Mouse (Mus musculus) hindbrain, embryonic 12.5 days (tissue): ENCODE measurements around the gene F3. TPM values are rescaled to one million over a fixed set of nuclear protein-coding genes. Genes with fewer than 3 reads are reported as not detected.

Experiments used
- ATAC-seq: fragments of 200-750 bp; cut with Nextera tagmentation; 2 replicates; pipeline ENCODE4 v1.8.0; 2017; ENCODE audit warnings: moderate TSS enrichment; ENCODE audit not compliant: low FRiP score
- H3K27ac ChIP-seq: fragments of 300-500 bp; sonication (generic); 2 replicates; pipeline ENCODE4 v1.5.1; 2016; ENCODE audit warnings: mild to moderate bottlenecking
- H3K27me3 ChIP-seq: fragments of 300-500 bp; sonication (generic); 2 replicates; pipeline ENCODE4 v1.6.1; 2016; ENCODE audit warnings: mild to moderate bottlenecking
- H3K36me3 ChIP-seq: fragments of 300-500 bp; sonication (generic); 2 replicates; pipeline ENCODE4 v1.6.1; 2016; ENCODE audit warnings: mild to moderate bottlenecking
- H3K4me1 ChIP-seq: fragments of 300-500 bp; sonication (generic); 2 replicates; pipeline ENCODE4 v1.6.1; 2016
- H3K4me2 ChIP-seq: fragments of 300-500 bp; sonication (generic); replicated peaks from 2 replicates; pipeline ENCODE4 v1.6.1; 2016; ENCODE audit warnings: mild to moderate bottlenecking
- H3K4me3 ChIP-seq: fragments of 300-500 bp; sonication (generic); 2 replicates; pipeline ENCODE4 v1.5.1; 2016; ENCODE audit warnings: mild to moderate bottlenecking
- H3K9ac ChIP-seq: fragments of 300-500 bp; sonication (generic); 2 replicates; pipeline ENCODE4 v1.6.1; 2016; ENCODE audit warnings: mild to moderate bottlenecking, moderate library complexity
- H3K9me3 ChIP-seq: fragments of 300-500 bp; sonication (generic); replicated peaks from 2 replicates; pipeline ENCODE4 v1.6.1; 2016; ENCODE audit warnings: mild to moderate bottlenecking
- WGBS: fragments of 180-500 bp; shearing (Covaris S2); methylation state at CpG from one replicate; pipeline ENCODE4 v1.1.7; 2016; 5-methylcytosine and 5-hydroxymethylcytosine counted together
- polyA plus RNA-seq: library from polyadenylated mRNA; unstranded; fragments of >200 nt; fragmentation: Nextera tagmentation; extraction: Ambion mirVana; gene quantifications from 2 replicates; pipeline ENCODE4 v1.2.1, GENCODE M21; 2016

The F3 gene
- polyA plus RNA-seq: 6.5 and 7.6 TPM in 2 replicates

DNA sequence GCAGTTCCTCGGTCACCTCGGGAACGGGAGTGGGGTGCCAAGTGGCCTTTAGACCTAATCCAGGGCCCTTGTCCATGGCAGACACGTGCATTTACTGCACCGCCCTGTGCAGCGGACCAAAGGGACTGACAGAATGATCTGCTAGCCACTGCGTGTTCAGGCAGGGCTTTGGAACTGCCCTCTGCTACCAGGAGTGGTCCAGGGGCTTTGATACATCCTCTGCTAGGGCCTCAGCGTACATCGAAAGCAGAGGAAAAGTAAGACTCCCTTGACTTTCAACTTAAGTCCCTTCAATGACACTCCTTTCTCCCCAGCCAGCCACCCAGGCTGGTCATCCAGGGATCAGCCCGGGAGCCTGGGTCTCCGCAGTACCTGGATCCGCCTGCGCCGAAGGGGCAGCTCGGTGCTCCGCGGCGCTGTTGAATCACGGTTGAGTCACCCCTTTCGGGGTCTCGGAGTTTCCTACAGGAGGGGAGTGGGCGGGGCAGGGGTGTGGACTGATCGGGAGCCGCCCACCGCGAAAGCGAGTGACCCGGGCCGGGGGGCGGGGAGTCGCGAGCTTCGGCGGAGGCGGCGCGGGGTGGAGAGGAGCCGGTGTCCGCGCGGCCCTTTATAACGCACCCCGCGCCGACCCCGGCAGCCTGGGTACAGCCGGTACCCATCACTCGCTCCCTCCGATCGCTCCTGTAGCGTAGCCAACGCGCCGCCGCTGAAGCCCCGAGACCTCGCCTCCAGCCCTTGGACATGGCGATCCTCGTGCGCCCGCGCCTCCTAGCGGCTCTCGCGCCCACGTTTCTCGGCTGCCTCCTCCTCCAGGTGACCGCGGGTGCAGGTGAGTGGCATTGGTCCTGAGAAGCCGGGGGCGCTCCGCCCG is at the start of gene F3:
F3 (plus strand) TSS at position 567 of the 874 bp plus-strand sequence.
- H3K9ac ChIP-seq: peak within 1 kb of the TSS; percentile 67
- H3K27me3 ChIP-seq: peaks cover 31% of the 10 kb centered on the region
- WGBS: under 1% methylated on average over 73 of the region's 73 CpGs
- H3K9me3 ChIP-seq: no peaks in the 10 kb centered on the region
- H3K36me3 ChIP-seq: no peaks in the 10 kb centered on the region
- peak within 1 kb of the TSS; percentile 64 for H3K4me3 ChIP-seq
- peak within 1 kb of the TSS; percentile 67 for H3K4me2 ChIP-seq
- 0 out of 2 replicates have a peak within 1 kb of the TSS, but pooled peaks have one; percentile 40 for H3K27ac ChIP-seq
- H3K4me1 ChIP-seq: peaks cover 26% of the 10 kb centered on the region
- ATAC-seq: peak; percentile 91

DNA sequence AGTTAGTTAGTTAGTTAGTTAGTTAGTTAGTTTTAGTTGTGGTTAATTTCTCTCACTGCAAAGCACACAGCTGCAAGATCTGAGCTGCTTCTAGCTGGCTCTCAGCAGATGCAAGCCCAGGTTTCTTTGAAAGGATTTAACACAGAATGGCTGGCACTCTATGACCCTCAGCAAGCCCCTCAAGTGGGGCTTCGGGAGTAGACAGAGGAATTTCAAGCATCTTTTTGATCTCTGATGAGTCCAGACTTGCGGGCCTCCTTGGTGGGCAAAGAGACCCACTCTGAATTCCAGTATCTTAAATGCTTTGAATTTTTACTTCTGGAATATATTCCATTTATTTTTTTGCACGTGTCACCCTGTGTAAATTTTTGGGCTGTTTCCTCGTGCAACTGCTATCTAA is 44.4 kb upstream of the F3 start:
- H3K9me3 ChIP-seq: no peaks in the 10 kb centered on the region
- H3K4me1 ChIP-seq: no peaks in the 10 kb centered on the region
- no peaks in the 10 kb centered on the region for H3K36me3 ChIP-seq
- no peak overlapping the region for H3K4me3 ChIP-seq
- no peak overlapping the region for H3K4me2 ChIP-seq
- no peaks in the 10 kb centered on the region for H3K27me3 ChIP-seq
- H3K9ac ChIP-seq: no peak overlapping the region
- WGBS: 39% methylated on average over 4 of the region's 4 CpGs
- ATAC-seq: no peak
- no peak overlapping the region for H3K27ac ChIP-seq

DNA sequence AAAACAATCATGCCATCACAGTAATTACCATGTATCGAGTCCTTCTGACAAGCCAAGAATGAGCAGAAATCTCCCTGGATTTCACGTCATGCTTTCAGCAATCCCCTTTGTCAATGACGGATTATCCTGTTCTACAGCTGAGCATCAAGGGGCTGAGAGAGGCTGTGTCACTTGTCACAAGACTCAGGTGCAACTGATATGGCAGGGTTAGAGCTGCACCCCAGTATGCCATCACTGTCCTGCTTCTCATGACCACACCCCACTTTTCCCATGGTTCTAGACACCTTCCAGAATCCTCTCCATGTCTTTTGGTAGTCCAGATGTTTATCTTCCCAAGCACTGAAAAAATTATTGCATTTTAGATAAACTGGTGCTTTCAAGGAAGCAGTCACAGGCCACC is 43.9 kb upstream of the F3 start:
- no peaks in the 10 kb centered on the region for H3K9me3 ChIP-seq
- H3K27ac ChIP-seq: no peak overlapping the region
- H3K9ac ChIP-seq: no peak overlapping the region
- no peak overlapping the region for H3K4me2 ChIP-seq
- H3K4me1 ChIP-seq: no peaks in the 10 kb centered on the region
- no peaks in the 10 kb centered on the region for H3K36me3 ChIP-seq
- H3K27me3 ChIP-seq: no peaks in the 10 kb centered on the region
- 32% methylated on average over 3 of the region's 3 CpGs for WGBS
- H3K4me3 ChIP-seq: no peak overlapping the region
- ATAC-seq: no peak

DNA sequence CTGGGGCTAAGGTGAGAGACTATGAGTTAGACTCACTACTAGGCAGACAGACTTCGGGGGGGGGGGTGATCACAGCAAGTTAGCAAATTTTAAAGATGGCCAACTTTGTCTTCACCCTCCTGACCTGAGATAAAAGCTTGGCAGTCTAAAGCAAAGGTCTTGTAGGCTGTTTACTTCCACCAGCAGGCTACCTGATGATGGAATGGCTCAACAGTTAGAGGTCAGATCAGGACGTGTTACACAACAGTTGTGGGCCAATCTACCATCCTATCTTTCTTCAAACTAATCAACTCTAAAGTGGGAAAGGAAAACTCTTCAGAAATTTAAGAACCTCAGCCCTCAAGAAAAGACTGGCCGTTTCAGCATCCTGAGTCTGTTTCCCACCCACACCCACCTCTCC is 43.1 kb upstream of the F3 start:
- no peak for ATAC-seq
- WGBS: 82% methylated on average over 3 of the region's 3 CpGs
- no peak overlapping the region for H3K9ac ChIP-seq

DNA sequence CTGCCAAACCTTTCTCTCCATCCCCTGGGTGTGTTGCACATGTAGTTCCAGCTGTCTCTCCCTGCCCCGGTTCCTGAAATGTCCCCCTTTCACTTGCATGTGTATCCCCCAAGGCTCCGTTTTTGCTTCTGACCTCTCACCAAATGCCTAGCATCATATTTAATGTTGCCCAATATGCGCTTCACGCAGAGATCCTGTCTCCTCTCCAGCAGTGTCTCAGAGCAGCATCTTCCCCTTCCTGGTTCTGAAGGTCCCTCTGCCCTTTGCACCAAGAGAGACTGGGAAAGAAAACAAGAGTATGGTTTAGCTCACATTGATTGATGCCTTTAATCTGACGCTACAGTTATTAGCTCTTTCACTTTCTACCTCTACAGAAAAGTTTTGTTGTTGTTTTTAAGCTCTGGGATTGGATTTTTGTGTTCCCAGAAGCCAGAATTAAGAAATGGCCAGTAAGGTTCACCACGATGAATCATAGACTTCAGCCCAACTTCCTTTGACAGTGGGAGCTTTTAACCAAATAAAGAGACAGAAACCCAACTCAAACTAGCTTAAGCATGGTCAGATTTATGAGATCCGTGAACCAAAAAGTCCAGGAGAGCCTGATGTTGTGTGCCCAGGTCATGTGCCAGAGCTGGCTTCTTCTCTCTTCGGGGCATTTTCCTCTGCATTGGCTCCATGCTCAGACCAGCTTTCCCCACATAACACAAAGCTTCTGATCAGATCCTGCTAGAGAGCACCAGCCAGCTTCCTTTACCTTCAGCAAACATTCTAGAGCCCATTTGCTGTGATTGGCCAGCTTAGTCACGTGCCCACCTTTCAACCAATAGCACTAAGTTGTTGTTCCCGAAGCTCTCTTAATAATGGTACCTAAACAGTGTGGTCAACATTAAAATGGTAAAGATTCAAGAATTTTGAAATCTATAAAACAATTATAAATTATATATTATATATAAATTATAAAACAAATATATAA is 40.6 kb upstream of the F3 start:
- no peak for ATAC-seq
- H3K36me3 ChIP-seq: no peaks in the 10 kb centered on the region
- H3K9ac ChIP-seq: no peak overlapping the region
- H3K9me3 ChIP-seq: no peaks in the 10 kb centered on the region
- no peak overlapping the region for H3K27ac ChIP-seq
- H3K4me1 ChIP-seq: no peaks in the 10 kb centered on the region
- no peak overlapping the region for H3K4me3 ChIP-seq
- H3K4me2 ChIP-seq: no peak overlapping the region
- WGBS: 89% methylated on average over 10 of the region's 10 CpGs
- no peaks in the 10 kb centered on the region for H3K27me3 ChIP-seq

More for the DNA sequence above, 43.1 kb upstream of the F3 start:
- H3K9me3 ChIP-seq: no peaks in the 10 kb centered on the region
- H3K4me3 ChIP-seq: no peak overlapping the region
- H3K4me2 ChIP-seq: no peak overlapping the region
- no peaks in the 10 kb centered on the region for H3K27me3 ChIP-seq
- no peak overlapping the region for H3K27ac ChIP-seq
- no peaks in the 10 kb centered on the region for H3K4me1 ChIP-seq
- no peaks in the 10 kb centered on the region for H3K36me3 ChIP-seq

DNA sequence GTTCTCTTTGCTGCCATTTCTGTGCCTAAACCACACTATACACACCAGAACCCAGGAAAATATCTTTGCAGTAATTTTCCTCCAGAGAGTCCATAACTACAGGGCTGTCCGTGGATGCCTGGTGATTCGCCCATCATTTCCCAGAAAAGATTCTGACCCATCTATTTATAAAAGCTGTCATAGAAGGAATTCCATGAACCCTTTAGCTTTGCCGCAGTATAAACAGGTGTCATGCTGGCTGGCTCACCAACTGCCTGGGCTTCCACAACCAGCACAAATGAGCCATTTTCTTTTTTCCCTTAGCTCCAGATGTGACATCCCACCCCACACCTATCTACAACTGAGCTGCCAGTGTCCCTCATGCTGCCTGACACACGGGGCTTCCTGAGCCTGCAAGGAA is 38.8 kb upstream of the F3 start:
- no peak for ATAC-seq
- no peak overlapping the region for H3K27ac ChIP-seq
- 69% methylated on average over 4 of the region's 4 CpGs for whole genome bisulfite sequencing
- no peaks in the 10 kb centered on the region for H3K27me3 ChIP-seq
- H3K4me2 ChIP-seq: no peak overlapping the region
- no peaks in the 10 kb centered on the region for H3K36me3 ChIP-seq
- no peaks in the 10 kb centered on the region for H3K9me3 ChIP-seq
- H3K4me3 ChIP-seq: no peak overlapping the region
- no peaks in the 10 kb centered on the region for H3K4me1 ChIP-seq
- H3K9ac ChIP-seq: no peak overlapping the region

DNA sequence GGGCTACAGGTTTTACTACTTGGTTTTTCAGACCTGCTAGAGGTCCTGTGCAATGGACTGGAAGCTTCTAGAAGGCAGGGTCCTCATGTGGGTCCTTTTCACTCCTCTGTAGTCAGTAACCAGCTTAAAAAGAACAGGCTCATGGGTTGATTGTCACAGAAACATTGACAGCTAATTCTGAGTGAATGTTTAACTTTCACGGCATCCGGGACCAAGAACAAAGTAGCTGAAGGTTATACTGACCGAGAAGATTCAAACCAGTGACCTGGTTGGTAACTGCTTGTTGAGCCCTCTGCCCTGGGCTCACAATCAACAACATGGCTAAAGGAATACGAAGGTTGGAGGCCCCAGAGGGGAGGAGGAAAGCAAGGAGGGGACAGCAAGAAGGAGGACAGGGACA is 38.4 kb upstream of the F3 start:
- no peaks in the 10 kb centered on the region for H3K9me3 ChIP-seq
- H3K4me2 ChIP-seq: no peak overlapping the region
- ATAC-seq: no peak
- no peaks in the 10 kb centered on the region for H3K4me1 ChIP-seq
- H3K27me3 ChIP-seq: no peaks in the 10 kb centered on the region
- no peak overlapping the region for H3K9ac ChIP-seq
- 79% methylated on average over 4 of the region's 4 CpGs for WGBS
- H3K36me3 ChIP-seq: no peaks in the 10 kb centered on the region
- H3K4me3 ChIP-seq: no peak overlapping the region
- no peak overlapping the region for H3K27ac ChIP-seq

DNA sequence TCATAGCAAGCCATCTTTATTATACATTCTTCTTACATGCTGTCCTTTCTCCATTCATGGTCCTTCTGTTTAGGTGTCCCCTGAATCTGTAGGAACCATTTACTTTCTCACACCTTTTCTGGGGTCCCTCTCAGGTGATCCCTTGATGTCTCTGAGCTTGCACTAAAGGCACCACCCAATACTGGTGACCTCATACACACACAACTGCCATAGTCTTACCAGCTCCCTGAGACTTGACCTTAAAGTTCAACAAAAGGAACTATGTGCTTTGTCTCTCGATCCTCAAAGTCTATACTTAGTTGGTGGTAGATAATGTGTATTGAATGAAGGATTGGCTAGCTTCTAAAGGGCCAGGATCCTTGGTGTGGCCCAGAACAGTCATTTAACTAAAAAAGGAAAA is 37.4 kb upstream of the F3 start:
- no peaks in the 10 kb centered on the region for H3K9me3 ChIP-seq
- H3K27ac ChIP-seq: no peak overlapping the region
- no peak overlapping the region for H3K4me3 ChIP-seq
- no peak overlapping the region for H3K9ac ChIP-seq
- no peak overlapping the region for H3K4me2 ChIP-seq
- H3K36me3 ChIP-seq: no peaks in the 10 kb centered on the region
- H3K4me1 ChIP-seq: no peaks in the 10 kb centered on the region
- no peaks in the 10 kb centered on the region for H3K27me3 ChIP-seq
- ATAC-seq: no peak
- 65% methylated on average over 1 of the region's 1 CpGs for WGBS

DNA sequence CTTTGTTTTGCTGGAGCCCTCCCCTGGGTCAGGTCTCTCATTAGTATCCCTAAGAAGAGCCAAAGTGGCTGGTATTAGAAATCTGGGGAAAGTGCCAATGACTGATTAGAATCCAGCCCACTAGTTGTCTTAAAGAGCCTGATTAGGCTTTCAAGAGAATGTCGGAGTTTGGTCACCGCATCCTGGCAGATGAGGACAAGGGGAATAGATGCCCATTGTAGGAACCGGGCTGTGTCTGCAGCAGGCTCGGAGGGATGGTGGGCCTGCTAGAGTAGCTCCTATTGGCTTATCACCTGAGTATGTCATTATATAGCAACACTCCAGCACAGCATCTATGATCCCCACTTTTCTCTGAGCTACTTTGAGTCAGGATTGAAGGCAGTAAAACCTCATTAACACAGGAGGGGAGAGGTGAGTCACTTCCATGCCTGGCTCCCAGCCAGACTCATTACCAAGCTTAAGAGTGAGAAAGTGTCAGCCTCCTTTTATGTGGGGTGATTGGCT is 36.9 kb upstream of the F3 start:
- Histone ChIP-seq H3K9me3 (no peaks in the 10 kb centered on the region), H3K27ac (no peak overlapping the region), H3K9ac (no peak overlapping the region), H3K27me3 (no peaks in the 10 kb centered on the region), H3K4me3 (no peak overlapping the region), H3K36me3 (no peaks in the 10 kb centered on the region), H3K4me2 (no peak overlapping the region), H3K4me1 (no peaks in the 10 kb centered on the region)
- 83% methylated on average over 4 of the region's 4 CpGs for WGBS
- ATAC-seq: no peak

DNA sequence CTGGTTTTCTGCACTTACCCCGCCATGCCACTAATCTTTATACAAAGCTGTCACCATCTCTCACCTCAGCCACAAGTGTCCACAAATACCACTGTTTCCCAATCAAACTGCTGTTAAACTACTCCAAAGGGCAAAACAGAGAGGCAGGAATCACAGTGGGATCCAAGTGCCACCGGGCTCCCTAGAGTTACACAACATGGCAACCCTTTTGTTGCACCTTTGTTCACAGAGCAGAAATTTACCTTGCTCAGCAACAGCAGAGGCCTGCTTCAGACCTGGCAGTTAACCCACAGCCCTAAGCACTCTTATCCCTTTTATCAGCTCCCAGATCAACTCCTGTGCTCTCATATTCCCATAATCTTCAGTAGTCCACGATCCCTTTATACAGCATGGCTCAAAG is 35.6 kb upstream of the F3 start:
- Histone ChIP-seq H3K4me3 (no peak overlapping the region), H3K27ac (no peak overlapping the region), H3K27me3 (no peaks in the 10 kb centered on the region), H3K9ac (no peak overlapping the region), H3K36me3 (no peaks in the 10 kb centered on the region), H3K4me2 (no peak overlapping the region), H3K9me3 (no peaks in the 10 kb centered on the region), H3K4me1 (no peaks in the 10 kb centered on the region)
- no peak for ATAC-seq
- WGBS: 88% methylated on average over 3 of the region's 3 CpGs

DNA sequence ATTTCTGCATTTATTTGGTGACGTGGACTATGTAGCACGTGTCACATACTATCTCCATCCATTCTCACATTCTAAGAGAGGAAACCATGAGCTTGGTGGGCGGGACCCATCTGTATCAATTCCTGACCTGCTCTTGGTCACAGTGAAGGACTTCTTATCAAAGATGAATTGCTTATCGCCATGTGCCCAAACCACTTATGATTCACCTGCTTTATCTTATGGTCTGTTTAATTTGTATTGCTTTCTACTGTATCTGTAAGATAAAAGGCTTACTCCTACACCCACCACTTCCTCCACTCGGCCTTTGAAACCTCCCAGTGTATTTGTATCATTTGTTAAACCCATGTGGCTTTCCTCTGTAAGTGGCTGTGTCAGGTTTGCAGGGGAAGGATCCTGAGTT is 34.3 kb upstream of the F3 start:
- no peaks in the 10 kb centered on the region for H3K9me3 ChIP-seq
- no peak for ATAC-seq
- no peaks in the 10 kb centered on the region for H3K4me1 ChIP-seq
- H3K4me3 ChIP-seq: no peak overlapping the region
- H3K27ac ChIP-seq: no peak overlapping the region
- no peaks in the 10 kb centered on the region for H3K27me3 ChIP-seq
- 88% methylated on average over 5 of the region's 5 CpGs for WGBS
- H3K9ac ChIP-seq: no peak overlapping the region
- no peak overlapping the region for H3K4me2 ChIP-seq
- no peaks in the 10 kb centered on the region for H3K36me3 ChIP-seq

DNA sequence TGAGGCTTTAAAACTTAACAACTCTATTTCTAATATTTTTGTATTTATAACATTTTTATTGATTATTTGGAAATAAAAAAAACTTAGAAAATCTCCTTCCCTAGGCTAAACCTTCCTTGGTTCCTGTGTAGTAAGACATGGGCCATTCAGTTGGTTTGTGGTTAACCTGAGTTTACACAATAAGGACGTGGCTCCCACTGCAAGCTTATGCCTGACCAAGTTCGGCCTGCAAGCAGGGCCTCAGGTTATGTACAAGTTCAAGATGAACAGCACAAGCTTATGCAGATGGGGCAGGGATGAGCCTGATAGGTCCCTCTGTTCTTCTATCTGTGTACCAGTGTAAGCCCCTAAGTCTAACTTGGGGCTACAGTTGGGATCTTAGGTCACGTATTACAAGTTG is 33.6 kb upstream of the F3 start:
- 87% methylated on average over 3 of the region's 3 CpGs for WGBS

More for the DNA sequence above, 33.6 kb upstream of the F3 start:
- Histone ChIP-seq H3K9me3 (no peaks in the 10 kb centered on the region), H3K27me3 (no peaks in the 10 kb centered on the region), H3K4me3 (no peak overlapping the region), H3K4me1 (no peaks in the 10 kb centered on the region), H3K27ac (no peak overlapping the region), H3K4me2 (no peak overlapping the region), H3K9ac (no peak overlapping the region), H3K36me3 (no peaks in the 10 kb centered on the region)
- ATAC-seq: no peak
